Comparison of ENCODE assay signal across 8 mouse cellular contexts in genomic region chr16:50045552-50046547, GRCm38 (mm10).
A peak's percentile ranks its signal among the peaks of the same experiment; 100 is the strongest.
DNase-seq lines count a peak whose midpoint lies in the region; ATAC-seq and TF ChIP-seq lines count a peak whose summit lies in the region.

No protein-coding gene starts in this region.

- H3K4me3 ChIP-seq in bone marrow, adult 2 months (replicated peaks; ENCODE audit: control insufficient read depth, low read depth, low read length) = peak overlapping the region; percentile 64
- peak overlapping the region; percentile 33 for H3K4me3 ChIP-seq in embryonic facial prominence, embryonic 15.5 days (replicated peaks)
- H3K4me3 ChIP-seq in heart, embryonic 10.5 days = peak overlapping the region; percentile 52
- peak overlapping the region; percentile 34 for H3K4me3 ChIP-seq in kidney, embryonic 14.5 days (ENCODE audit: low read length)
- peak overlapping the region; percentile 41 for H3K4me3 ChIP-seq in limb, embryonic 13.5 days
- peak overlapping the region; percentile 35 for H3K4me3 ChIP-seq in midbrain, embryonic 14.5 days (replicated peaks; ENCODE audit: low read depth, low read length)
- H3K4me3 ChIP-seq in spleen, adult 2 months (ENCODE audit: extremely low read depth, insufficient read depth, insufficient read length) = peak overlapping the region; percentile 54

- ATAC-seq in embryonic facial prominence, embryonic 15.5 days (ENCODE audit: insufficient number of reproducible peaks, low FRiP score, low TSS enrichment, low read depth) = peak; percentile 75
- peak; percentile 90 for ATAC-seq in kidney, embryonic 14.5 days (ENCODE audit: low FRiP score, low TSS enrichment)
- peak; percentile 75 for ATAC-seq in limb, embryonic 13.5 days (ENCODE audit: low FRiP score, low read depth)
- peak; percentile 91 for ATAC-seq in midbrain, embryonic 14.5 days (ENCODE audit: low FRiP score, low TSS enrichment)

- H3K36me3 ChIP-seq in embryonic facial prominence, embryonic 15.5 days = no peaks in the 10 kb centered on the region
- H3K36me3 ChIP-seq in heart, embryonic 10.5 days = no peaks in the 10 kb centered on the region
- H3K36me3 ChIP-seq in kidney, embryonic 14.5 days (ENCODE audit: control insufficient read depth, insufficient read depth, low read length) = no peaks in the 10 kb centered on the region
- H3K36me3 ChIP-seq in limb, embryonic 13.5 days = no peaks in the 10 kb centered on the region
- no peaks in the 10 kb centered on the region for H3K36me3 ChIP-seq in midbrain, embryonic 14.5 days (ENCODE audit: control insufficient read depth, insufficient read depth, low read length)
- no peaks in the 10 kb centered on the region for H3K36me3 ChIP-seq in spleen, adult 2 months (ENCODE audit: control insufficient read depth, insufficient read depth, low read length)

- H3K4me2 ChIP-seq in embryonic facial prominence, embryonic 15.5 days (replicated peaks) = peak overlapping the region; percentile 58
- H3K4me2 ChIP-seq in kidney, embryonic 14.5 days (replicated peaks; ENCODE audit: low read depth, low read length) = peak overlapping the region; percentile 56
- peak overlapping the region; percentile 65 for H3K4me2 ChIP-seq in limb, embryonic 13.5 days (replicated peaks)
- H3K4me2 ChIP-seq in midbrain, embryonic 14.5 days (ENCODE audit: low read length) = peak overlapping the region; percentile 55

- 0 out of 2 replicates have a peak, but pooled peaks have one; percentile 18 for TF ChIP-seq POLR2A in bone marrow, adult 2 months (IDR thresholded peaks at IDR 0.05; ENCODE audit: borderline replicate concordance, control insufficient read depth, low read depth, low read length)
- TF ChIP-seq POLR2A in spleen, adult 2 months (IDR thresholded peaks at IDR 0.05; ENCODE audit: low read depth, low read length) = no peak

- no peak overlapping the region for H3K27ac ChIP-seq in bone marrow, adult 2 months (ENCODE audit: control insufficient read depth, insufficient read depth, low read depth, low read length, poor library complexity)
- H3K27ac ChIP-seq in embryonic facial prominence, embryonic 15.5 days (replicated peaks) = no peak overlapping the region
- no peak overlapping the region for H3K27ac ChIP-seq in heart, embryonic 10.5 days
- no peak overlapping the region for H3K27ac ChIP-seq in kidney, embryonic 14.5 days (ENCODE audit: low read depth, low read length)
- no peak overlapping the region for H3K27ac ChIP-seq in limb, embryonic 13.5 days
- H3K27ac ChIP-seq in midbrain, embryonic 14.5 days (replicated peaks; ENCODE audit: low read depth, low read length) = no peak overlapping the region
- H3K27ac ChIP-seq in spleen, adult 2 months (ENCODE audit: insufficient read depth, low read length) = no peak overlapping the region

- H3K4me1 ChIP-seq in bone marrow, adult 2 months (ENCODE audit: control insufficient read depth, insufficient read depth, low read length) = peaks cover 2% of the 10 kb centered on the region
- peaks cover 6% of the 10 kb centered on the region; the same call in 1 of the 2 replicates for H3K4me1 ChIP-seq in embryonic facial prominence, embryonic 15.5 days
- H3K4me1 ChIP-seq in heart, embryonic 10.5 days = 0 out of 2 replicates have a peak, but pooled peaks cover 4% of the 10 kb centered on the region
- H3K4me1 ChIP-seq in kidney, embryonic 14.5 days (ENCODE audit: control insufficient read depth, insufficient read depth, low read length) = no peaks in the 10 kb centered on the region
- H3K4me1 ChIP-seq in limb, embryonic 13.5 days = no peaks in the 10 kb centered on the region; the same call in 1 of the 2 replicates
- no peaks in the 10 kb centered on the region for H3K4me1 ChIP-seq in midbrain, embryonic 14.5 days (ENCODE audit: control insufficient read depth, insufficient read depth, low read length)
- H3K4me1 ChIP-seq in spleen, adult 2 months (ENCODE audit: control insufficient read depth, insufficient read depth, insufficient read length) = peaks cover 3% of the 10 kb centered on the region; the same call in 1 of the 2 replicates

- DNase-seq in A20 (ENCODE audit: low read depth, low spot score) = peak; percentile 89
- peak; percentile 84 for DNase-seq in heart, embryonic 10.5 days (ENCODE audit: low spot score)
- peak; percentile 84 for DNase-seq in midbrain, embryonic 14.5 days
- DNase-seq in spleen, adult 2 months (ENCODE audit: low read depth in 1 of 2, low spot score in 2 of 2) = peak; percentile 27 to 70

- TF ChIP-seq CTCF in bone marrow, adult 2 months (IDR thresholded peaks at IDR 0.05; ENCODE audit: control insufficient read depth, insufficient read depth, low read length) = peak; percentile 79
- peak; percentile 75; the same call in 1 of the 2 replicates for TF ChIP-seq CTCF in spleen, adult 2 months (IDR thresholded peaks at IDR 0.05; ENCODE audit: extremely low read depth, insufficient read depth, insufficient read length, insufficient replicate concordance)

- no peak overlapping the region for H3K9ac ChIP-seq in embryonic facial prominence, embryonic 15.5 days
- no peak overlapping the region for H3K9ac ChIP-seq in kidney, embryonic 14.5 days (ENCODE audit: low read depth, low read length)
- no peak overlapping the region for H3K9ac ChIP-seq in limb, embryonic 13.5 days
- H3K9ac ChIP-seq in midbrain, embryonic 14.5 days (replicated peaks; ENCODE audit: low read length) = 0 out of 2 replicates have a peak overlapping the region, but pooled peaks have one; percentile 26

- WGBS in bone marrow, adult 2 months = 3% methylated on average over 32 of the region's 32 CpGs
- 13% methylated on average over 32 of the region's 32 CpGs for WGBS in embryonic facial prominence, embryonic 15.5 days
- 8% methylated on average over 32 of the region's 32 CpGs for WGBS in heart, embryonic 10.5 days
- WGBS in kidney, embryonic 14.5 days = 14% methylated on average over 32 of the region's 32 CpGs
- 14% methylated on average over 32 of the region's 32 CpGs for WGBS in limb, embryonic 13.5 days
- WGBS in midbrain, embryonic 14.5 days = 9% methylated on average over 32 of the region's 32 CpGs
- WGBS in spleen, adult 2 months = 5% methylated on average over 32 of the region's 32 CpGs

- no peaks in the 10 kb centered on the region for H3K9me3 ChIP-seq in embryonic facial prominence, embryonic 15.5 days (replicated peaks)
- H3K9me3 ChIP-seq in heart, embryonic 10.5 days = no peaks in the 10 kb centered on the region
- H3K9me3 ChIP-seq in kidney, embryonic 14.5 days (ENCODE audit: control insufficient read depth, low read length) = no peaks in the 10 kb centered on the region; the same call in 1 of the 2 replicates
- H3K9me3 ChIP-seq in limb, embryonic 13.5 days = no peaks in the 10 kb centered on the region
- 0 out of 2 replicates have a peak, but pooled peaks cover 4% of the 10 kb centered on the region for H3K9me3 ChIP-seq in midbrain, embryonic 14.5 days (ENCODE audit: control insufficient read depth, low read length)

- no peaks in the 10 kb centered on the region for H3K27me3 ChIP-seq in embryonic facial prominence, embryonic 15.5 days
- H3K27me3 ChIP-seq in heart, embryonic 10.5 days (ENCODE audit: insufficient read depth, poor library complexity, severe bottlenecking) = 0 out of 2 replicates have a peak, but pooled peaks cover 5% of the 10 kb centered on the region
- H3K27me3 ChIP-seq in kidney, embryonic 14.5 days (ENCODE audit: control insufficient read depth, insufficient read depth, low read length) = no peaks in the 10 kb centered on the region
- H3K27me3 ChIP-seq in limb, embryonic 13.5 days = 0 out of 2 replicates have a peak, but pooled peaks cover 3% of the 10 kb centered on the region
- H3K27me3 ChIP-seq in midbrain, embryonic 14.5 days (ENCODE audit: control insufficient read depth, insufficient read depth, low read length) = no peaks in the 10 kb centered on the region
- no peaks in the 10 kb centered on the region for H3K27me3 ChIP-seq in spleen, adult 2 months (ENCODE audit: control insufficient read depth, insufficient read depth, low read length)
